Mouse (Mus musculus) C2C12 (cell line): Measurements from ENCODE around the gene Lrrc2.

Source experiments
- CTCF ChIP-seq: IDR thresholded peaks from one replicate; pipeline ENCODE4 v1.5.1; 2011; ENCODE audit not compliant: control insufficient read depth, insufficient read depth, insufficient read length
- FOSL1 ChIP-seq: IDR thresholded peaks from one replicate; pipeline ENCODE4 v1.8.0; 2011; ENCODE audit warnings: mild to moderate bottlenecking, low read length; ENCODE audit not compliant: poor library complexity, insufficient read depth, severe bottlenecking
- MYOD1 ChIP-seq: IDR thresholded peaks from one replicate; pipeline ENCODE4 v1.6.1; 2011; ENCODE audit warnings: low read depth; ENCODE audit not compliant: control insufficient read depth, insufficient read length
- USF1 ChIP-seq: IDR thresholded peaks from one replicate; pipeline ENCODE4 v1.6.1; 2011; ENCODE audit warnings: low read depth, mild to moderate bottlenecking, control low read depth, moderate library complexity

DNA sequence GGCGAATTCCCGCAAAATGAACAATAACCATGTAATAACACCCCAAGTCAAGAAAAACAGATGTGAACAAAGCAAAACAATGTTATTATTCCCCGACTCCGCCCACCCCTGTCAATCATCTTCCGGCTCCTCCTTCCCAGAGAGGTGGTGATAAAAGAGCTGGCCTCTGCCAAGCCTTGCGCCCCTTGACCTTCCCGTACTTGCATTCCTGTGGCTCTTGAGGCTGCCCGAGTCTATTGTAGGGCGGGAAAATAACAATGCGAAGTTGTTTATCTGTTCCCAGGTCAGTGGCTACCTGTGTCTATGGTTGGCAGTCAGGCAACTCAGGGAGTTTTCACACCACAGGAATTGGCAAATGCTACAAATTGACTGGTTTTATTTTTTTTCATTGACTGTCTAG is 48.5 kb downstream of the Lrrc2 start:
- TF ChIP-seq CTCF: no peak
- TF ChIP-seq FOSL1: no peak
- no peak for TF ChIP-seq USF1
- no peak for TF ChIP-seq MYOD1
